Mouse (Mus musculus): ENCODE measurements around the gene Six5. TPM values are rescaled to one million over a fixed set of nuclear protein-coding genes. Genes with fewer than 3 reads are reported as not detected.

Gene Six5
- polyA plus RNA-seq, 1 experiment: 3.3 TPM

DNA sequence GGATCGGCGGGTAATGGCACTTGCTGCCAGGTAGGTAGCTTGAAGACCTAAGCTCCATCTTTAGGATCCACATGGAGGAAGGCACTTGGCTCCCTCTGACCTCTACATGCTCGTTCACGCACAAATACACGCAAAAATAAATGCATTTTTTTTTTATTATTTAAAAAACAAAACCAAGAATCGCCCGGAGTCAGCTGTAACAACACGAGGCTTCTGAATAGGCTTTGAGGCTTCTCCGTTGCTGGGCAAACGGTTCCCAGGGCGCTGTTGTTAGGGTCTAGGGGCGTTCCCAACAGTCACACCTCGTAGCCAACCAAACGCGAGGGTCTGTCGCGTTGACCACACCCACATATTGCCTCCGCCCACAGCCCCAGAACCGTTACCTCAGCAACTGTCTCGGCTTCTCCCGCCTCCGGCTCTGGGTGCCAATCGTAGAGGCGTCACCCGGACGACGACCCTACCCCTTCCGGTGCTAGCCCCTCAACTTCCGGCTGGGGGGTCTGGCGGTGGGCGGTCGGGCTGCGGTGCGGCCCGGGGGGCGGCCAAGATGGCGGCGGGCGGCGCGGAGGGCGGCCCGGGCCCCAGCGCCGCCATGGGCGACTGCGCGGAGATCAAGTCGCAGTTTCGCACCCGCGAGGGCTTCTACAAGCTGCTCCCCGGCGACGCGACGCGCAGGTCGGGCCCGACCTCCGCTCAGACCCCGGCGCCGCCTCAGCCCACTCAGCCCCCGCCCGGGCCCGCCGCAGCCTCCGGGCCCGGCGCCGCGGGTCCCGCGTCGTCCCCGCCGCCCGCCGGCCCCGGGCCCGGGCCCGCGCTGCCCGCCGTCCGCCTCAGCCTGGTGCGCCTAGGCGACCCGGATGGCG, 18.4 kb upstream of the Six5 start, which contains the start of gene Dmwd:
Dmwd (plus strand) TSS at position 505 of the 863 bp plus-strand sequence.
- peak within 1 kb of the TSS; percentile 96 for H3K27ac ChIP-seq (ENCODE audit: control insufficient read depth, insufficient read depth, low read depth, low read length)
- peaks cover 28% of the 10 kb centered on the region for H3K4me1 ChIP-seq (ENCODE audit: control insufficient read depth, insufficient read depth, low read length)
- H3K36me3 ChIP-seq (ENCODE audit: control insufficient read depth, insufficient read depth, low read length): no peaks in the 10 kb centered on the region
- H3K4me3 ChIP-seq (ENCODE audit: control insufficient read depth, low read depth, low read length): peak within 1 kb of the TSS; percentile 93
- TF ChIP-seq POLR2A (IDR thresholded peaks at IDR 0.05; ENCODE audit: control insufficient read depth, low read depth, low read length) (peak; percentile 81), CTCF (IDR thresholded peaks at IDR 0.05; ENCODE audit: control insufficient read depth, insufficient read depth, insufficient replicate concordance, low read depth, low read length) (no peak)
- H3K27me3 ChIP-seq (ENCODE audit: control insufficient read depth, insufficient read depth, low read length): no peaks in the 10 kb centered on the region

DNA sequence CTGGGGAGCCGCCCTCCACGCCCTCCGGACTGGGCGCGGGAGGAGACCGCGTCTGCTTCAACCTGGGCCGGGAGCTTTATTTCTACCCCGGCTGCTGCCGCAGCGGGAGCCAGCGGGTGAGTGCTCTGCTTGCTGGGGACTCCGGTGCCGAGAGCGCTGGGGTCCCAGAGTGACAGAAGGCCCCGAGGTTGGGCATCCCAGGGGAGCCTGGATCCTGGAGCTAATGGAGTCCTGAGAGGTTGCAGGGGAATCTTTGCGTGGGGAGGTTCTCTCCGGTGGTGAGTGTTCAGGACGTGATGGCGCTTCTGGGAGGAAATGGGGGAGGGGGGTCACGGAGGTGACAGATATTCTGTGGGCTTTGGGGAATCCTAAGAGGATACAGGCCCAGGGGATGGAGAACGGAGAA, 17.8 kb upstream of the Six5 start:
- TF ChIP-seq POLR2A (IDR thresholded peaks at IDR 0.05; ENCODE audit: control insufficient read depth, low read depth, low read length): no peak
- TF ChIP-seq CTCF (IDR thresholded peaks at IDR 0.05; ENCODE audit: control insufficient read depth, insufficient read depth, insufficient replicate concordance, low read depth, low read length): no peak
- no peaks in the 10 kb centered on the region for H3K27me3 ChIP-seq (ENCODE audit: control insufficient read depth, insufficient read depth, low read length)
- no peaks in the 10 kb centered on the region for H3K36me3 ChIP-seq (ENCODE audit: control insufficient read depth, insufficient read depth, low read length)
- H3K4me3 ChIP-seq (ENCODE audit: control insufficient read depth, low read depth, low read length): peak overlapping the region; percentile 93
- peaks cover 28% of the 10 kb centered on the region for H3K4me1 ChIP-seq (ENCODE audit: control insufficient read depth, insufficient read depth, low read length)
- peak overlapping the region; percentile 82 for H3K27ac ChIP-seq (ENCODE audit: control insufficient read depth, insufficient read depth, low read depth, low read length)

DNA sequence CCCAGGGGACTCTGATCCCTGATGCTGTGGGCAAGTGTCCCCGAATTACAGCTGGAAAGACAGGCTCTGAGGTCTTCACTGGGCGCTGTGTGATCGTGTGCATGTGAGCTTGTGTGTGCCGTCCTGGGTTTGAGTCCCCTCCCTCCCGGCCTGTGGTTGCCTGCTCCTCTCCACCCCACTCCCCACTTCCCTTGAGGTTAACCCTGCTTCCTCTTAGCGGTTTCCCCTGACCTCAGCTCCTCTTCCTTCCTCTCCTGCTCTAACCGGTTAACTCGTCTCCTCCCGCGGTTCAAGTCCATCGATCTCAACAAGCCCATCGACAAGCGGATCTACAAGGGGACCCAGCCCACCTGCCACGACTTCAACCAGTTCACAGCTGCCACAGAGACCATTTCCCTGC, 16.6 kb upstream of the Six5 start:
- H3K27ac ChIP-seq (ENCODE audit: control insufficient read depth, insufficient read depth, low read depth, low read length): no peak overlapping the region
- no peaks in the 10 kb centered on the region; the same call in 1 of the 2 replicates for H3K36me3 ChIP-seq (ENCODE audit: control insufficient read depth, insufficient read depth, low read length)
- H3K4me1 ChIP-seq (ENCODE audit: control insufficient read depth, insufficient read depth, low read length): peaks cover 28% of the 10 kb centered on the region
- no peak for TF ChIP-seq POLR2A (IDR thresholded peaks at IDR 0.05; ENCODE audit: control insufficient read depth, low read depth, low read length)
- no peak for TF ChIP-seq CTCF (IDR thresholded peaks at IDR 0.05; ENCODE audit: control insufficient read depth, insufficient read depth, insufficient replicate concordance, low read depth, low read length)
- no peaks in the 10 kb centered on the region for H3K27me3 ChIP-seq (ENCODE audit: control insufficient read depth, insufficient read depth, low read length)
- H3K4me3 ChIP-seq (ENCODE audit: control insufficient read depth, low read depth, low read length): no peak overlapping the region

DNA sequence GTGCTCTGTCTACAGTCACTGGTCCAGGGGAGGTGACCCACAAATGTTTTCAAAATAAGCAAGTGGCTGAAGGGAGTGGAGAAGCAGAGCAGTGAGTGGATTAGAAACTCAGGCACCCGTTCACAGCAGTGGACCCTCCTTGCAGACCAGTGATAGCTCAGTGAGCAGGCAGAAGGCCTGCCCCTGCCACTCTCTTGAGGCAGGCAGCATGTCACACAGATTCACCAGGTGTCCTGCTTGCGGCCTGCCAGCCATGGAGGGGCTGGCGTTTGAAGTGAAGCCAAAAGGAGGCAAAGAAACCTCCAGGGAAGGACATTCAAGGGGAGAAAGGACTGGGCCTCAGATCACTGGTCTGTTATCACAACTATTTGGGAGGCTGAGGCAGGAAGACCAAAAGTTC, 15.7 kb upstream of the Six5 start:
- Histone ChIP-seq H3K27ac (ENCODE audit: control insufficient read depth, insufficient read depth, low read depth, low read length) (0 out of 2 replicates have a peak overlapping the region, but pooled peaks have one; percentile 8), H3K27me3 (ENCODE audit: control insufficient read depth, insufficient read depth, low read length) (no peaks in the 10 kb centered on the region), H3K4me3 (ENCODE audit: control insufficient read depth, low read depth, low read length) (no peak overlapping the region), H3K4me1 (ENCODE audit: control insufficient read depth, insufficient read depth, low read length) (peaks cover 20% of the 10 kb centered on the region), H3K36me3 (ENCODE audit: control insufficient read depth, insufficient read depth, low read length) (no peaks in the 10 kb centered on the region; the same call in 1 of the 2 replicates)
- TF ChIP-seq POLR2A (IDR thresholded peaks at IDR 0.05; ENCODE audit: control insufficient read depth, low read depth, low read length) (no peak), CTCF (IDR thresholded peaks at IDR 0.05; ENCODE audit: control insufficient read depth, insufficient read depth, insufficient replicate concordance, low read depth, low read length) (no peak)

DNA sequence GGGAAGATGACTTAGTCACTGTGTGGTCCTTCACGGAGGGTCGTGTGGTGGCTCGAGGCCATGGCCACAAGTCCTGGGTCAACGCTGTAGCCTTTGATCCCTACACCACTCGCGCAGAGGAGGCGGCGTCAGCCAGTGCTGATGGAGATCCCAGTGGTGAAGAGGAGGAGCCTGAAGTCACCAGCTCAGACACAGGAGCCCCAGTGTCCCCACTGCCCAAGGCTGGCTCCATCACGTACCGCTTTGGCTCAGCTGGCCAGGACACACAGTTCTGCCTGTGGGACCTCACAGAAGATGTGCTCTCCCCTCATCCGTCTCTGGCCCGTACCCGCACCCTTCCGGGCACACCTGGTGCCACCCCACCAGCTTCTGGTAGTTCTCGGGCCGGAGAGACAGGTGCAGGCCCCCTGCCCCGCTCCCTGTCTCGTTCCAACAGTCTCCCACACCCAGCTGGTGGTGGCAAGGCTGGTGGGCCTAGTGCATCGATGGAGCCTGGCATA, 13.9 kb upstream of the Six5 start:
- Histone ChIP-seq H3K4me1 (ENCODE audit: control insufficient read depth, insufficient read depth, low read length) (peaks cover 13% of the 10 kb centered on the region), H3K36me3 (ENCODE audit: control insufficient read depth, insufficient read depth, low read length) (no peaks in the 10 kb centered on the region; the same call in 1 of the 2 replicates), H3K27me3 (ENCODE audit: control insufficient read depth, insufficient read depth, low read length) (no peaks in the 10 kb centered on the region), H3K4me3 (ENCODE audit: control insufficient read depth, low read depth, low read length) (no peak overlapping the region), H3K27ac (ENCODE audit: control insufficient read depth, insufficient read depth, low read depth, low read length) (no peak overlapping the region)
- TF ChIP-seq POLR2A (IDR thresholded peaks at IDR 0.05; ENCODE audit: control insufficient read depth, low read depth, low read length): no peak
- no peak for TF ChIP-seq CTCF (IDR thresholded peaks at IDR 0.05; ENCODE audit: control insufficient read depth, insufficient read depth, insufficient replicate concordance, low read depth, low read length)

DNA sequence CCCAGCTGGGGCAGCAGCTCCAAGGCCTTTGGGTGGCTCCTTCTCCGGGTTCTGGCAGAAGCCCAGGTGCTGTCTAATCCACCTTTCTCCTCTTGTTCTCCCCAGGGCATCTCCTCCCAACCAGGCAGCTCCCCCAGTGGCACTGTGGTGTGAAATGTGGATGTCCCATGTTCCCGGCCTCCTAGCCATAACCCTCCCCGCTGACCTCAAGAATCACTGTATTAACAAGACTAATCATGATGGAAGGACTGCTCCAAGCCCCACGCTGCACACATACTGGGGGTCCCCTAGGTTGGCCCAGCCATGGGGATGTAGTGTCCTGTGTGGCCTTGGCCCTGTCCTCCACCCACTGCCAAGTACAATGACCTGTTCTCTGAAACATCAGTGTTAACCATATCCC, 12.2 kb upstream of the Six5 start:
- Histone ChIP-seq H3K27me3 (ENCODE audit: control insufficient read depth, insufficient read depth, low read length) (no peaks in the 10 kb centered on the region), H3K4me3 (ENCODE audit: control insufficient read depth, low read depth, low read length) (no peak overlapping the region), H3K4me1 (ENCODE audit: control insufficient read depth, insufficient read depth, low read length) (peaks cover 20% of the 10 kb centered on the region), H3K27ac (ENCODE audit: control insufficient read depth, insufficient read depth, low read depth, low read length) (no peak overlapping the region), H3K36me3 (ENCODE audit: control insufficient read depth, insufficient read depth, low read length) (no peaks in the 10 kb centered on the region; the same call in 1 of the 2 replicates)
- TF ChIP-seq POLR2A (IDR thresholded peaks at IDR 0.05; ENCODE audit: control insufficient read depth, low read depth, low read length): no peak
- TF ChIP-seq CTCF (IDR thresholded peaks at IDR 0.05; ENCODE audit: control insufficient read depth, insufficient read depth, insufficient replicate concordance, low read depth, low read length): no peak

DNA sequence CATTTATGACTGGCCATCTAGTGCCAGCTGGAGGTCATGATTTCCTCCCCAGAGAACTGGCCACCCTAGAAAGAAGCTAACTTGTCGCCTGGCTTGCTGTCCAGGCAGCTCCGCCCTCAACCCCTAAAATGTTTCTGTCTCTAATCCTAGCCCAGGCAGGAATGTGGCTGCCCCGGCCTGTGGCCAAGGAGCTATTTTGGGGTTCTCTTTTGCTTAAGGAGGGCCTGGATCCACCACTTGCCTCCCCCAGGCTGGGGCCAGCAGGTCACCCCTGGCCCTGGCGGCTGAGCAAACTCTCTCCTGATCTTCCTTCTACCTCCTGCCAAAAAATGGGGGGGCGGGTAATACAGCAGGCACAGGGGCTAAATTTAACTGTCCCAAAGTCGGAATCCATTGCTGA, 11.3 kb upstream of the Six5 start:
- no peak for TF ChIP-seq POLR2A (IDR thresholded peaks at IDR 0.05; ENCODE audit: control insufficient read depth, low read depth, low read length)
- TF ChIP-seq CTCF (IDR thresholded peaks at IDR 0.05; ENCODE audit: control insufficient read depth, insufficient read depth, insufficient replicate concordance, low read depth, low read length): no peak
- Histone ChIP-seq H3K36me3 (ENCODE audit: control insufficient read depth, insufficient read depth, low read length) (no peaks in the 10 kb centered on the region; the same call in 1 of the 2 replicates), H3K27ac (ENCODE audit: control insufficient read depth, insufficient read depth, low read depth, low read length) (peak overlapping the region; percentile 15; the same call in 1 of the 2 replicates), H3K4me3 (ENCODE audit: control insufficient read depth, low read depth, low read length) (no peak overlapping the region), H3K27me3 (ENCODE audit: control insufficient read depth, insufficient read depth, low read length) (no peaks in the 10 kb centered on the region), H3K4me1 (ENCODE audit: control insufficient read depth, insufficient read depth, low read length) (peaks cover 20% of the 10 kb centered on the region)
